Mouse (Mus musculus) frontal cortex, adult (tissue): ENCODE results near the gene Ptpro.
A peak's percentile ranks its signal among the peaks of the same experiment; 100 is the strongest.

Experiments
- ATAC-seq: cut with Nextera tagmentation; 2 replicates; pipeline ENCODE4 v1.9.2; 2017; ENCODE audit warnings: mild to moderate bottlenecking, moderate library complexity, mixed read lengths; ENCODE audit not compliant: low TSS enrichment

Ptpro gene

DNA sequence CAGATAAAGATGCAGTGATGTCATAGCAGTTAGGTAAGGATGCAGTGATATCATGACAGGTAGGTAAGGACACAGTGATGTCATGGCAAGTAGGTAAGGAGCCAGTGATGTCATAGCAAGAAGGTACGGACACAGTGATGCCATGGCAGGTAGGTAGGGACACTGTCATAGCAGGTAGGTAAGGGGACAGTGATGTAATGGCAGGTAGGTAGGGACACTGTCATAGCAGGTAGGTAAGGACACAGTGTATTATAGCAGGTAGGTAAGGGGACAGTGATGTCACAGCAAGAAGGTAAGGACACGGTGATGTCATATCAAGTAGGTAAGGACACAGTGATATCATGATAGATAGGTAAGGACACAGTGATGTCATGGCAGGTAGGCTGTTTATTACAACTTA lies 244.4 kb downstream of the Ptpro start:
- ATAC-seq = no peak

DNA sequence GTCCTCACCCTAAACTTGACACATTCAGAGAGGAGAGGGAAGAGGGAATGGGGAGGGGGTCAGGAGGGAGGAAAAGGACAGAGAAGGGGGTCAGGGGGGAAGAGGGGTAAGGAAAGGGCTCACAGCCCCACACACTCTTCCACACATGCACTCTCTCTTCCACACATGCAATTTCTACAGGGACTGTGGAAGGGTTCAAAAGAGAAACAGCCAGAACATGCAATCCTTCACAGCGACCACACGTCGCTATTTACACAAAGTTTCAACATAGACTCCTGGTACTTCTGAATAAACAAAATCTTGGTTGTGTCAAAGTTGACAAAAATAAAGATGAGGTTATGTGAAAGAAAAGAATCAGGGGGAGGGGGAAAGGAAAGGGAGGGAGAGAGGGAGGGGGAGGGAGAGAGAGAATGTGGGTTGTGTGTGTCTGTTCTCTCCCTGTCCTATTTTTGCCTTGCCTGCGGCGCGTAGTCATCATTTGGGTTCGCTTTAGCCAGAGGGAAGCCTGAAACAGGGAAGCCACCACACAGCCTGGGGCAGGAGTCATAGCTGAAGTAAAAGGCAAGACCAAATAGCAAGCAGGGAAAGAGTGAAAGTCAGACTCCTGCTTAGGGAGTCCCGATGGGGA lies 245.2 kb downstream of the Ptpro start:
- peak; percentile 73; the same call in 1 of the 2 replicates for ATAC-seq

DNA sequence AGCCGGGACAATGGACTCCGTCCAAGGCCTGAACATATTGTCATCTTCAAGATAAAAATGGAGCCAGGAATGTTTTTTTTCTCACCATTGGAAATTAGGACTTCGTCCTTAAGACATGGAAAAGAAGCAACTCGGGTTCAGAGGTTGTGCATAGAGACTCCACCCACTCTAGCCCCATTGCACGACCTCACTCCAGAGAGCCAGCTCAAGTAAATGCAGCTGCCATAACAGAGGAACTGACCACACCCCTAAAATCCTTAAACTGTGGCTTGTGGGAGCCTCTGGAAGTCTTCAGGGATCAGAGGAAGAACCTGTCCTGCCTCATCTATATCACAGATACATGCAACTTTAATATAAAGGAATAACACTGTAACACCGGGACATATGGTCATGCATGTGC lies 246.7 kb downstream of the Ptpro start:
- ATAC-seq = no peak

DNA sequence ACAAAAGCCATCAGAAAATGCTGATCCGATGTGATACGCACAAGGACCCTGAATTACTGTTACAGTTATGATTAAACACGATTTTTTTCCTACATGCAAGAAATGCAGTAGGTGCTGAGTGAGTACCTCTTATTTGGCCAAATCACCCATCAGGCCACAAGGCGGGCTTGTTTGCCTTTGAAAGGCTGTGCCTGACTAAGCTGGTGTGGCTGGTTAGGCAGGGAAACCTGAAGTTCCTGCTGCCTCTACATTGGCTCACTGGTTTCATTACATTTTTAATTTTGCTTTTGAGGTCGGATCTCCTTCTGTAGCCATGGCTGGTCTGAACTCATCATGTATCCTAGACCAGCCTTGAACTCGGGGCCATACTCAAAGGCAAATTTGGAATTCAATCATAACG lies 250.9 kb downstream of the Ptpro start:
- no peak for ATAC-seq

DNA sequence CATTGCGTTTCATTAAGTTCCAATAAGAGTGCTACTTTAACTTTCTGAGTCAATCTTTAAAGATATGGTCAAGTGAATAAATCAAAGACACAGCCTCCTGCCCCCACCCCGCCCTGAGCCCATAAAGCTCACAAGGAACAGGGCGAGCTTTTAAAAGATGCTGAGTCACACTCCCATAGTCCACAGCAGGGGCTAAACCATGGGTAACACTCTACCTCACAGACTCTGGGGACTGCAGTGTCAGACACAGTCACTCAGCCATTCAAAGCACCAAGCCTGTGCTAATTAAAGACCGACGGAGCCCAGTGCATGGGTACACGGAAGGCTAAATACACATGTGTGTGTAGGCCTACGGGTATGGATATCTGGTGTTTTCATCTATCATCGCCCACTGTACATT lies 251.3 kb downstream of the Ptpro start:
- no peak for ATAC-seq

DNA sequence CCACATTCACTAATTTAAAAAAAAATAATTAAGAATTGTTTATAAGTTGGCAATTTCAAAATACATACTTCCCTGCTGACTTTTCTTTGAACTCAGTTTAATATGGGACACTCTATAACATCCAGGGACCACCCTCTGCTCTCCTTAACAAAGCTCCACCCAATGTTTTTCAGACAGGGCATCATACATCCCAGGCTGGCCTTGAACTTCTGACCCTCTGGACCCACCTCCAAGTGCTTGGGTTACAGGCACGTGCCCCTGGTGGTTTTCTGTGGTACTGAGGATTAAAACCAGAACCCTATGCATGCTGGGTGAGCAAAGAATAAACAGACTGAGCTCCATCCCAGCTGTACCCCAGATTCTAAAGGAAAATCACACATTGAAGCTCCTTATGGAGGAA lies 251.9 kb downstream of the Ptpro start:
- no peak for ATAC-seq

DNA sequence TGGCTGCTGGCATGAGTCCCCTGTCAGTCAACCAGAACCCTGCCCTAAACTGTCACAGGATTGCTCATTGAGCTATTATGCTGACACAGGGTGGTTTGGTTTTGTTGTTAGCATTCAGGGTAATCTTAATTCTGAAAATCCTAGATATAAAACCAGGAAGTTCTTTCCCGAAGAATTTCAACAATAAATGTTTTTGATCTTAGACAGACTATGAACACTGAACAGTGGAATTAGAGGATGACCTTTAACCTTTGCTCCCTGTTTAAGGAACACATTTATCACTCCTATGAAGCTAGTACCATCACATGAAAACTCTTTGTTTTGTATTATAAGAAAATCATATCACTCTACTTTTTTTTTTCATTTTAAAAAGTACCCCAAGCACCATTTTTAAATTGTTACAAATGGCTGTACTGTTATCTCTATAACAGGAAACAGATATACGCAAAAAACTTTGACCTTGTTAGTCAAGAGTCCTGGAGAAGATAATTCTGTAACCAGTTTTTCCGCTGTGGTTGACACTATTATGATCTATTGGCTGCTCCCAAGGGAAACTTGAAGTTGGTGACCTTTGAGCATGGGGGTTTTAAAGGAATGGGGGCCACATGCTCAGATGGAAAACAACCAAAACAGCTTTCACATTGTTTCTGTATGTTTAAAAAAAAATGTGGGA lies 253.6 kb downstream of the Ptpro start:
- ATAC-seq = no peak

DNA sequence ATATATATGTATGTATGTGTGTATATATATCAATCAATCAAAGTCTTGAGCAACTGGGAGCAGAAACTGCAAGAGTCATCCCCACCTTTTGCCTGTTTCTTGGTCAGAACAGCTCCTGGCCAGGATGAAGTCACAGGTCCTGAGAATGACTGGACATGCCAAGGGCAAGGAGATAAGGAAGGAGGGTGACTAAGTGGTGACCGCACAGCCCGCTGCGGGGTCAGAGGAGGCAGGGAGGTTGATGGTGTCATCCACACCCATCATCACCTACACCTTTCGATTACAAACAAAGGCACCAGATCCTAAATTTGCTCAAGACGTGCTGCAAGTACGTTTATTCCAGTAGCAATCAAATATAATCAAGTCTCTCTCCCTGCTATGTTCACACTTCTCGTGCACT lies 254.4 kb downstream of the Ptpro start:
- no peak for ATAC-seq

DNA sequence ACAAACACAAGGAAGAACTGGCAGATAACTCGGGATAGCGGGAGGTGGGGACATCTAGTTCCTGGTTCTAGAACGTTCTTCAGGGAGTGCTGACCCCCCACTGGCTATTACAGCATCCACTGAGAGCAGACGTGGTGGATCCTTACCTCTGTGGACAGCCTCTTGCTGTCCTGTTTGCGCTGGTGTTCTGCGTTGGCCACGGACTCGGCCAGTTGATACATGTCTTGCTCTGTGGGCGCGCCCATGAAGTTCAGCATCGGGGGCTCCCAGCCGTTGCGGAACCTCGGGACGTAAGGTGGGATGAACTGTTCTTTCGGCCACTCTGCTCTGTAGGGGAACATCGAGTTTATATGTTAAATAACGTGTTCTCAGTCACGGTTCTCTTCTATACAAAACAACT lies 256.8 kb downstream of the Ptpro start:
- no peak for ATAC-seq

DNA sequence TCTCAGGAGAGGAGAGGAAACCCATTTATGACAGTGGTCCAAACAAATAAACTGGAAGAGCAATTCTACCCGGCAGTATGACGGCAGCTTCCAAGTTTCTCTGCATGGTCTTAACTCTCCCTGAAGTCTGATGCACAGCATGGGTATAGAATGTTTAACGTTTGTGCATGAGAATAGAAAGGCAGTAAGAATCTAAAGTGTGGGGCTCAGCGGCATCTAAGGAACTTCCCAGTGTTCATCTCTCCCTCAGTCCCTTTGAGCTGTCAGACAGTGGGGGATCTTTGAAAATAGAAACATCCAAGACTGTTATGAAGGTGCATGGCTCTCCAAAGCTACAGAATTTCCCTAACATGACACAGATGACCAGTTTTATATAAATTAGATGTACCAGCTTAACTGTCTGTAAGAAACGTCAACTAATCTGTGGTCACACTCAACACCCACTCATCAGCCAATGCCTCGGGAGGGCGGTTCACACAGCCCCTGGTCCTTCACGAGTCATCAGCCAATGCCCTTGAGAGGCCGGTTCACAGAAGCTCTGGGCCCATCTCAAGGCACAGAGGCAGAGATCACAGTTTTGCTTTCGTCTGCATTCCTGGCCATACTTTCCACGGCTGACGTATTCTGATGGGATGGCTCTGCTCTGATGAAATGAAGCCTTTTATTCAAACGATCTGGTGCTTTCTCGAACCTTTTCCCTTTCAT lies 257.4 kb downstream of the Ptpro start:
- no peak for ATAC-seq

DNA sequence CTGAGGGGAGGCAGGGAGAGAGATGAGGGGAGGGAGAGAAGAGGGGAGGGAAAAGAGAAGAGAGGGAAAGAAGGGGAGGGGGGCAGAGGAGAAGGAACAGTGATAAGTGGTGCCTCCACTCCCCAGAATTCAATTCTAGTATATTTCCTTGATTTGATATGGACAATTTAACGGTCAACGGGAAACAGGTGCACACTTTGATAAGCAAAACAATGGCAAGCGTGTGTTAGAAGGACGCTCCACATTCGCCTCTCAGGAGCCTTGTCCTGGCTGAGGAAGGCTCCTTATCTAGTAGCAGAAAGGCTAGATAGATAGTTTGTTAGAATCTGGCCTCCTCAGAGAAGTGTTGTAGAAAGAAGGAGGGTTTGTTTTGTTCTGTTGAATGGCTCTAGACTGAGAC lies 260.6 kb downstream of the Ptpro start:
- ATAC-seq = no peak
